Mouse (Mus musculus) embryonic facial prominence, embryonic 14.5 days (tissue): Measurements from ENCODE around the gene Gstm7. TPM values are rescaled to one million over a fixed set of nuclear protein-coding genes. Genes with fewer than 3 reads are reported as not detected.

Experiments used
- ATAC-seq: fragments of 200-750 bp; cut with Nextera tagmentation; 2 replicates; pipeline ENCODE4 v1.8.0; 2017; ENCODE audit warnings: low read depth, moderate number of reproducible peaks, moderate TSS enrichment
- DNase-seq: peaks from one replicate; pipeline ENCODE4 v3.0.0-alpha.2; 2015; ENCODE audit warnings: low spot score
- H3K27ac ChIP-seq: fragments of 300-500 bp; sonication (generic); replicated peaks from 2 replicates; pipeline ENCODE4 v1.5.1; 2014; ENCODE audit warnings: low read depth, mild to moderate bottlenecking, low read length, moderate library complexity
- H3K27me3 ChIP-seq: fragments of 300-500 bp; sonication (generic); replicated peaks from 2 replicates; pipeline ENCODE4 v1.6.1; 2014; ENCODE audit warnings: low read length; ENCODE audit not compliant: control insufficient read depth, insufficient read depth
- H3K36me3 ChIP-seq: fragments of 300-500 bp; sonication (generic); 2 replicates; pipeline ENCODE4 v1.6.1; 2014; ENCODE audit warnings: low read length, mixed read lengths; ENCODE audit not compliant: control insufficient read depth, insufficient read depth
- H3K4me1 ChIP-seq: fragments of 300-500 bp; sonication (generic); 2 replicates; pipeline ENCODE4 v1.6.1; 2014; ENCODE audit warnings: antibody characterized with exemption, low read length; ENCODE audit not compliant: control insufficient read depth, insufficient read depth
- H3K4me2 ChIP-seq: fragments of 300-500 bp; sonication (generic); 2 replicates; pipeline ENCODE4 v1.6.1; 2014; ENCODE audit warnings: low read depth, mild to moderate bottlenecking, low read length, moderate library complexity, mixed read lengths
- H3K4me3 ChIP-seq: fragments of 300-500 bp; sonication (generic); 2 replicates; pipeline ENCODE4 v1.5.1; 2014; ENCODE audit warnings: low read depth, mild to moderate bottlenecking, low read length
- H3K9ac ChIP-seq: fragments of 300-500 bp; sonication (generic); 2 replicates; pipeline ENCODE4 v1.6.1; 2014; ENCODE audit warnings: low read depth, mild to moderate bottlenecking, low read length, moderate library complexity, mixed read lengths
- H3K9me3 ChIP-seq: fragments of 300-500 bp; sonication (generic); 2 replicates; pipeline ENCODE4 v1.6.1; 2016; ENCODE audit warnings: low read length; ENCODE audit not compliant: control insufficient read depth
- WGBS: fragments of 180-500 bp; shearing (Covaris S2); extraction: QIAGEN DNeasy Blood & Tissue Kit; methylation state at CpG from one replicate; pipeline ENCODE4 v1.1.7; 2014; 5-methylcytosine and 5-hydroxymethylcytosine counted together
- polyA plus RNA-seq: library from polyadenylated mRNA; unstranded; fragments of >200 nt; fragmentation: Nextera tagmentation; extraction: Ambion mirVana; gene quantifications from 2 replicates; pipeline ENCODE4 v1.2.1, GENCODE M21; 2014

Gstm7 gene
- polyA plus RNA-seq, 1 experiment from 2014 or later = 13.9 TPM

GRCm38 (mm10) chr3:107929243-107929642 lies 2.4 kb downstream of the Gstm7 start:
- WGBS = 79% methylated on average over 4 of the region's 4 CpGs
- ATAC-seq = no peak

GRCm38 (mm10) chr3:107928691-107929090 lies 2.9 kb downstream of the Gstm7 start:
- no peak for ATAC-seq

More at GRCm38 (mm10) chr3:107929243-107929642, 2.4 kb downstream of the Gstm7 start:
- no peak overlapping the region for H3K27ac ChIP-seq
- H3K4me3 ChIP-seq = no peak overlapping the region
- no peaks in the 10 kb centered on the region for H3K4me1 ChIP-seq
- H3K9ac ChIP-seq = no peak overlapping the region
- H3K36me3 ChIP-seq = no peaks in the 10 kb centered on the region
- no peaks in the 10 kb centered on the region for H3K27me3 ChIP-seq
- no peak for DNase-seq
- no peaks in the 10 kb centered on the region for H3K9me3 ChIP-seq
- no peak overlapping the region for H3K4me2 ChIP-seq

GRCm38 (mm10) chr3:107927841-107928240 lies 3.8 kb downstream of the Gstm7 start:
- Histone ChIP-seq H3K9me3 (no peaks in the 10 kb centered on the region), H3K9ac (no peak overlapping the region), H3K4me2 (no peak overlapping the region), H3K27ac (no peak overlapping the region), H3K36me3 (no peaks in the 10 kb centered on the region), H3K27me3 (no peaks in the 10 kb centered on the region), H3K4me1 (no peaks in the 10 kb centered on the region), H3K4me3 (no peak overlapping the region)
- WGBS = 77% methylated on average over 3 of the region's 3 CpGs
- no peak for ATAC-seq
- no peak for DNase-seq

More at GRCm38 (mm10) chr3:107928691-107929090, 2.9 kb downstream of the Gstm7 start:
- Histone ChIP-seq H3K9me3 (no peaks in the 10 kb centered on the region), H3K27me3 (no peaks in the 10 kb centered on the region), H3K4me1 (no peaks in the 10 kb centered on the region), H3K27ac (no peak overlapping the region), H3K4me2 (no peak overlapping the region), H3K9ac (no peak overlapping the region), H3K4me3 (no peak overlapping the region), H3K36me3 (no peaks in the 10 kb centered on the region)
- WGBS = 88% methylated on average over 11 of the region's 11 CpGs
- DNase-seq = no peak

GRCm38 (mm10) chr3:107925335-107925734 lies 6.3 kb downstream of the Gstm7 start:
- Histone ChIP-seq H3K27me3 (no peaks in the 10 kb centered on the region), H3K4me1 (no peaks in the 10 kb centered on the region), H3K27ac (no peak overlapping the region), H3K36me3 (no peaks in the 10 kb centered on the region), H3K9ac (no peak overlapping the region), H3K4me3 (no peak overlapping the region), H3K4me2 (no peak overlapping the region), H3K9me3 (no peaks in the 10 kb centered on the region)
- no peak for DNase-seq
- ATAC-seq = no peak
- WGBS = 88% methylated on average over 3 of the region's 3 CpGs

GRCm38 (mm10) chr3:107920348-107920747 lies 11.3 kb downstream of the Gstm7 start:
- H3K4me1 ChIP-seq = no peaks in the 10 kb centered on the region
- H3K27me3 ChIP-seq = no peaks in the 10 kb centered on the region
- DNase-seq = no peak
- no peak overlapping the region for H3K27ac ChIP-seq
- no peak for ATAC-seq
- H3K36me3 ChIP-seq = no peaks in the 10 kb centered on the region
- no peak overlapping the region for H3K4me3 ChIP-seq
- H3K9ac ChIP-seq = no peak overlapping the region
- whole genome bisulfite sequencing = 93% methylated on average over 5 of the region's 5 CpGs
- H3K9me3 ChIP-seq = no peaks in the 10 kb centered on the region
- H3K4me2 ChIP-seq = no peak overlapping the region

GRCm38 (mm10) chr3:107917783-107918408 lies 13.7 kb downstream of the Gstm7 start:
- ATAC-seq (no peak), DNase-seq (peak; percentile 71)
- Histone ChIP-seq H3K36me3 (no peaks in the 10 kb centered on the region), H3K27me3 (no peaks in the 10 kb centered on the region), H3K27ac (no peak overlapping the region), H3K4me3 (no peak overlapping the region), H3K4me2 (no peak overlapping the region), H3K9me3 (no peaks in the 10 kb centered on the region), H3K9ac (no peak overlapping the region), H3K4me1 (no peaks in the 10 kb centered on the region)
- 48% methylated on average over 7 of the region's 7 CpGs for WGBS

GRCm38 (mm10) chr3:107917097-107917496 lies 14.5 kb downstream of the Gstm7 start:
- Histone ChIP-seq H3K4me3 (no peak overlapping the region), H3K4me1 (no peaks in the 10 kb centered on the region), H3K4me2 (no peak overlapping the region), H3K9me3 (no peaks in the 10 kb centered on the region), H3K9ac (no peak overlapping the region), H3K36me3 (no peaks in the 10 kb centered on the region), H3K27me3 (no peaks in the 10 kb centered on the region), H3K27ac (no peak overlapping the region)
- no peak for ATAC-seq
- no peak for DNase-seq
- WGBS = 80% methylated on average over 3 of the region's 3 CpGs

- no peak for DNase-seq
- Histone ChIP-seq H3K9ac (no peak overlapping the region), H3K4me2 (no peak overlapping the region), H3K36me3 (no peaks in the 10 kb centered on the region), H3K27me3 (no peaks in the 10 kb centered on the region), H3K4me3 (no peak overlapping the region), H3K4me1 (no peaks in the 10 kb centered on the region), H3K9me3 (no peaks in the 10 kb centered on the region), H3K27ac (no peak overlapping the region)
- ATAC-seq = no peak
- 85% methylated on average over 15 of the region's 15 CpGs for WGBS
Observed at GRCm38 (mm10) chr3:107916674-107917073, 14.9 kb downstream of the Gstm7 start.

GRCm38 (mm10) chr3:107905942-107906341 lies 25.7 kb downstream of the Gstm7 start:
- Histone ChIP-seq H3K4me1 (no peaks in the 10 kb centered on the region), H3K27me3 (no peaks in the 10 kb centered on the region), H3K9ac (no peak overlapping the region), H3K4me3 (no peak overlapping the region), H3K36me3 (no peaks in the 10 kb centered on the region), H3K27ac (no peak overlapping the region), H3K4me2 (no peak overlapping the region), H3K9me3 (no peaks in the 10 kb centered on the region)
- 61% methylated on average over 6 of the region's 6 CpGs for WGBS
- ATAC-seq (no peak), DNase-seq (no peak)
